Mouse (Mus musculus): ENCODE results near the gene Ralgapa1. TPM values are rescaled to one million over a fixed set of nuclear protein-coding genes. Genes with fewer than 3 reads are reported as not detected.
"Not testable (repeated sequence)": the region's sequence is repeated elsewhere in the genome, so short reads cannot be mapped to it uniquely, and the experiment has no call there.

The Ralgapa1 gene
- polyA plus RNA-seq, 1 experiment from 2014 or later = 21.1 TPM

DNA sequence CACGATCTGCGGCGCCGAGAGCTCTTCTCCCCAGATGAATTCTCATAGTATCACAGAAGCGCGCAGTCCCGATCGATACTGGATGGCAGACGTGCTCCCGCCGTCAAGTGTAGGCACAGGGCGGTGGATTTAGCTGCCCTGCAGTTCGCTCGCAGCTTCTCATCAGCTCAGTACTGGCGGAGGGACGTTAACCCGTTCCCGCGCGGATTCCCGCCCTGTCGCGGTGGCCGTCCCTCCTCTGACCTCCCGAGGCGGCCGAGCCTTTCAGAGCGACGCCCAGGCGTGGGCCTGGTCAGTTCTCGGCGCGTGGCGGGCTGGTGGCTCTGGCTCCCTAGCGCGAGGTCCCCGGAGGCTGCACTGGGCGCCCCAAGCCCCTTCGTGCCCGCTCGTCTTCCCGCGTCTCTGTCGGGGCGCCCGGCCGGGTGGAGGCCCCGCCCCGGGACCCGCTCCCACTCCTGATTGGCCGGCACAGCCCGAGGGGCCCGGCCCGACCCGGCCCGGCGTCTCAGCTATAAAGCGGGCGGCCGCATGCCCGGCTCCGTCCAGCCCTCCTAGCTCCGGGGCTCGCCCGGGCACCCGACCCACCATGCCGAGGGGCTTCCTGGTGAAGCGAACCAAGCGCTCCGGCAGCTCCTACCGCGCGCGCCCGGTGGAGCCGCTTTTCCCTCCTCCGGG is 221.9 kb downstream of the Ralgapa1 start, which contains the start of gene Insm2:
Gene Insm2, plus strand, starts transcription at position 541 of the 675 bp plus-strand sequence.
- H3K27ac ChIP-seq (ENCODE audit: low read depth, low read length) = no peak within 1 kb of the TSS
- peak within 1 kb of the TSS; percentile 50 for H3K4me3 ChIP-seq (ENCODE audit: low read length)
- H3K4me2 ChIP-seq (ENCODE audit: low read length) = peak within 1 kb of the TSS; percentile 71
- H3K4me1 ChIP-seq (ENCODE audit: control insufficient read depth, insufficient read depth, low read depth, low read length) = peaks cover 23% of the 10 kb centered on the region
- ATAC-seq = peak; percentile 67
- peaks cover 41% of the 10 kb centered on the region for H3K27me3 ChIP-seq (replicated peaks; ENCODE audit: control insufficient read depth, insufficient read depth, low read length)
- H3K36me3 ChIP-seq (ENCODE audit: control insufficient read depth, insufficient read depth, low read length) = no peaks in the 10 kb centered on the region
- no peaks in the 10 kb centered on the region for H3K9me3 ChIP-seq (ENCODE audit: control insufficient read depth, low read length)
- peak within 1 kb of the TSS; percentile 53 for H3K9ac ChIP-seq (ENCODE audit: low read depth, low read length)
- under 1% methylated on average over 58 of the region's 77 CpGs for WGBS

DNA sequence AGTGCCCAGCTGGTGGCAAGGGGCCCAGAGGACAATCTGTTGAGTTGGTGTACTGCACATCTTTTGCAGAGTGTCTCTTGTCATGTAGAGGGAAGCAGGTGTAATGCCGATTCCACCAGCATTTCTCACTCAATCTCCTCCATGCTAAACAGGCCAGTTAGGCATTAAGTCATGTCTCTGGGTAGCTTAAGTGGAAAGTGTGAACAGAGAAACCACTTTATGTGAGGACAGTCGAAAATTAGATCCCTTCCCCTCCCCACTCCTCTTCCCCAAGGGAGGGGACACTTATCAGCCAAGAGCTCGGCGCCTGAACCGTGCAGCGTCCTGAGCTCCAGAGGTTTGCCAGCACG is 222.5 kb downstream of the Ralgapa1 start:
- Histone ChIP-seq H3K27ac (ENCODE audit: low read depth, low read length) (no peak overlapping the region), H3K9me3 (ENCODE audit: control insufficient read depth, low read length) (no peaks in the 10 kb centered on the region), H3K4me3 (ENCODE audit: low read length) (peak overlapping the region; percentile 50), H3K36me3 (ENCODE audit: control insufficient read depth, insufficient read depth, low read length) (no peaks in the 10 kb centered on the region), H3K27me3 (replicated peaks; ENCODE audit: control insufficient read depth, insufficient read depth, low read length) (peaks cover 41% of the 10 kb centered on the region), H3K4me2 (ENCODE audit: low read length) (peak overlapping the region; percentile 71), H3K4me1 (ENCODE audit: control insufficient read depth, insufficient read depth, low read depth, low read length) (peaks cover 23% of the 10 kb centered on the region), H3K9ac (ENCODE audit: low read depth, low read length) (peak overlapping the region; percentile 53)
- ATAC-seq = peak; percentile 9; the same call in 1 of the 2 replicates
- 2% methylated on average over 7 of the region's 7 CpGs for WGBS

DNA sequence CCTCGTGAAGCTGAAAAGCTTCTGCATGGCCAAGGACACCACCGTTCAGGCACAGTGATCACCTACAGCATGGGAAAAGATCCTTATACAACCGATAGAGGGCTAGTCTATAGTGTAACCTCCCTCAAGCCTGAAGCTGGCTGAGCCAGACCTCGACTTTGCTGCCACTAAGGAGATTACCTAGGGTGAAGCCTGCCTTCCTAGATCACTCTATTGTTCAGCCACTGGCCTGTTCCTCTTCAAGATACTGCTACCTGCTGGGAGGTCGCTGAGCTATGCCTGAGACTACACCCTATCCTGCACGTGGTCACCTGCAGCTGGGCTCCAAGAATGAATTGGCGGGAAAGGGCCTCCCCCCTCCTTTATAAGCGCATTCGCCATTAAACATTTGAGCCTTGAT is 234.0 kb downstream of the Ralgapa1 start:
- ATAC-seq = not testable (repeated sequence)

DNA sequence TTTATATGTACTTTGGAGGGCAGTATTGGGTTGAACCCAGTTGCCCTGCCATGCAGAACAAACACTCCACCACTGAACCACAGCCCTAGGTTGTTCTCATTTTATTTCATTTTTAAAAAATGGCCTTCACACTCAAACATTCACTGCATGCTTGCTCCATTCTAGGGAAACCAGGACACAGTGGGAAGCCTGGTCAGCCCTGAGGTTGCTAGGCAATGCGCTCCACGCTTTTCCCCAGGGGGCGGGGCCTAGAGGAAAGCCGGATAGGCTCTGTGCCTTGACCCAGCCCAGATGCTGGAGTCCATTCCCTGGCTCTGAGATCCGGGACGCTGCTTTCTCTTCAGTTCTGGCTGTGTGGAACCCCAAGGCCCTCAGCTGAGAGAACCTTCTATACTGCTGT is 247.2 kb downstream of the Ralgapa1 start:
- WGBS = 3% methylated on average over 6 of the region's 6 CpGs
- Histone ChIP-seq H3K9me3 (ENCODE audit: control insufficient read depth, low read length) (no peaks in the 10 kb centered on the region), H3K27me3 (replicated peaks; ENCODE audit: control insufficient read depth, insufficient read depth, low read length) (no peaks in the 10 kb centered on the region), H3K27ac (ENCODE audit: low read depth, low read length) (no peak overlapping the region), H3K36me3 (ENCODE audit: control insufficient read depth, insufficient read depth, low read length) (no peaks in the 10 kb centered on the region), H3K9ac (ENCODE audit: low read depth, low read length) (no peak overlapping the region), H3K4me2 (ENCODE audit: low read length) (no peak overlapping the region), H3K4me1 (ENCODE audit: control insufficient read depth, insufficient read depth, low read depth, low read length) (no peaks in the 10 kb centered on the region), H3K4me3 (ENCODE audit: low read length) (no peak overlapping the region)
- ATAC-seq = no peak

More for the DNA sequence above, 234.0 kb downstream of the Ralgapa1 start:
- H3K9me3 ChIP-seq (ENCODE audit: control insufficient read depth, low read length); H3K4me2 ChIP-seq (ENCODE audit: low read length); H3K27ac ChIP-seq (ENCODE audit: low read depth, low read length); H3K36me3 ChIP-seq (ENCODE audit: control insufficient read depth, insufficient read depth, low read length); H3K9ac ChIP-seq (ENCODE audit: low read depth, low read length); H3K4me3 ChIP-seq (ENCODE audit: low read length); H3K4me1 ChIP-seq (ENCODE audit: control insufficient read depth, insufficient read depth, low read depth, low read length); H3K27me3 ChIP-seq (replicated peaks; ENCODE audit: control insufficient read depth, insufficient read depth, low read length): not testable (repeated sequence)
- 54% methylated on average over 9 of the region's 9 CpGs for WGBS

DNA sequence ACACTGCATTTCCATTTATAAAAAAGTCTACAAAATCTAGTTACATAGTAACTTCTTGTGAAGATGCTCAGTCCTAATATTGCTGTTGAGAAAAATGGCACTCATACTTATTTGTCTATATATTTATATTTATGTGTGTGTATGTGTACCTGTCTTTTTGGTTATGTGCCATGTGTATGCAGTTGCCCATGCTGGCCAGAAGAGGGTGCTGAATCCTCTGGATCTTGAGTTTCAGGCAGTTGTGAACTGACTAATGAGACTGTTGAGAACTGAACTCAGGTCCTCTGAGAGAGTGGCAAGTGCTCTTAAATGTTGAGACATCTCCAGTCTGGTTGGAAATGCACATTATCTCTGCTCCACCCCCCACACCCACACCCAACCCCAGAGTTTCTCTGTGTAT is 247.9 kb downstream of the Ralgapa1 start:
- Histone ChIP-seq H3K9me3 (ENCODE audit: control insufficient read depth, low read length) (no peaks in the 10 kb centered on the region), H3K36me3 (ENCODE audit: control insufficient read depth, insufficient read depth, low read length) (no peaks in the 10 kb centered on the region), H3K27me3 (replicated peaks; ENCODE audit: control insufficient read depth, insufficient read depth, low read length) (no peaks in the 10 kb centered on the region), H3K9ac (ENCODE audit: low read depth, low read length) (no peak overlapping the region), H3K4me1 (ENCODE audit: control insufficient read depth, insufficient read depth, low read depth, low read length) (no peaks in the 10 kb centered on the region), H3K4me2 (ENCODE audit: low read length) (no peak overlapping the region), H3K27ac (ENCODE audit: low read depth, low read length) (no peak overlapping the region), H3K4me3 (ENCODE audit: low read length) (no peak overlapping the region)
- no peak for ATAC-seq

DNA sequence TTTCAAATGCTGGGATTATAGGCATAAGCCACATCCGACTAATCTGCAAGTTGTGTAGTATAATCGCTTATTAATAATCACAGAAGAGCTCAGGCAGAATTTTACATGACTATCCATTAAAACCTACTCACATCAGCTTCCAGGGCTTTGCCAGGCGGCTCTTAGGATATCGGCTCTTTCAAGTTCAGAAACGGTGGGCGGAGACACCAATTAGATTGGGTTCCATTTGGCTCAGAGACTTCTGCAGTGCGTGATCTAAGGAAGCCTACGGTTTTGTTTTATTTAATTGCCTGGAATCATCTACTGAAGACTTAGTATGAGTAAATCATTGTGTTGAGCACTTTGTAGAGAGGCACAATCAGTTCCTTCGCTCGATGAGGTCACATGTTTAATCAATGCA is 249.3 kb downstream of the Ralgapa1 start:
- H3K9ac ChIP-seq (ENCODE audit: low read depth, low read length) = no peak overlapping the region
- no peak overlapping the region for H3K4me2 ChIP-seq (ENCODE audit: low read length)
- no peaks in the 10 kb centered on the region for H3K4me1 ChIP-seq (ENCODE audit: control insufficient read depth, insufficient read depth, low read depth, low read length)
- H3K9me3 ChIP-seq (ENCODE audit: control insufficient read depth, low read length) = no peaks in the 10 kb centered on the region
- no peak overlapping the region for H3K27ac ChIP-seq (ENCODE audit: low read depth, low read length)
- H3K36me3 ChIP-seq (ENCODE audit: control insufficient read depth, insufficient read depth, low read length) = no peaks in the 10 kb centered on the region
- no peak overlapping the region for H3K4me3 ChIP-seq (ENCODE audit: low read length)
- H3K27me3 ChIP-seq (replicated peaks; ENCODE audit: control insufficient read depth, insufficient read depth, low read length) = no peaks in the 10 kb centered on the region
- ATAC-seq = no peak
- WGBS = 89% methylated on average over 10 of the region's 10 CpGs

DNA sequence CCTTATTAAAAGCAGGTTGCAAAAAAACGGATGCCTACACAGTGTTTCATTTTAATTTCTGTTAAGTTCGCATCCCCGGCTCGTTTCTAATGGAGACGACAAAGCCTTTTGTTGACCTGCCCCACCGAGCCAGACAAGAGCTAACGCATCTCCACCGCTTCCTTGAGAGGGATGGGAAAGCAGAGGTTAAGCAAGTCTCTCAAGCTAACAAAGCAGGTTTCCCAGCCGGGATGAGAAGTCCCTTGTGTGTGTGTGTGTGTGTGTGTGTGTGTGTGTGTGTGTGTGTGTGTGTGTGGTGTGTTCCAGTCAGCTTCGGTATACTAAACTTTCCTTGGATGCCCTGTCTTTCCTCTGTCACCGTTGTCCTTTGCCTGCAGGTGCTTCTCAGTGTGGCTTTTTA is 249.8 kb downstream of the Ralgapa1 start:
- no peak for ATAC-seq
- no peak overlapping the region for H3K27ac ChIP-seq (ENCODE audit: low read depth, low read length)
- H3K9ac ChIP-seq (ENCODE audit: low read depth, low read length) = no peak overlapping the region
- H3K27me3 ChIP-seq (replicated peaks; ENCODE audit: control insufficient read depth, insufficient read depth, low read length) = no peaks in the 10 kb centered on the region
- H3K36me3 ChIP-seq (ENCODE audit: control insufficient read depth, insufficient read depth, low read length) = no peaks in the 10 kb centered on the region
- no peak overlapping the region for H3K4me2 ChIP-seq (ENCODE audit: low read length)
- no peak overlapping the region for H3K4me3 ChIP-seq (ENCODE audit: low read length)
- H3K9me3 ChIP-seq (ENCODE audit: control insufficient read depth, low read length) = no peaks in the 10 kb centered on the region
- 66% methylated on average over 11 of the region's 11 CpGs for WGBS
- H3K4me1 ChIP-seq (ENCODE audit: control insufficient read depth, insufficient read depth, low read depth, low read length) = no peaks in the 10 kb centered on the region

DNA sequence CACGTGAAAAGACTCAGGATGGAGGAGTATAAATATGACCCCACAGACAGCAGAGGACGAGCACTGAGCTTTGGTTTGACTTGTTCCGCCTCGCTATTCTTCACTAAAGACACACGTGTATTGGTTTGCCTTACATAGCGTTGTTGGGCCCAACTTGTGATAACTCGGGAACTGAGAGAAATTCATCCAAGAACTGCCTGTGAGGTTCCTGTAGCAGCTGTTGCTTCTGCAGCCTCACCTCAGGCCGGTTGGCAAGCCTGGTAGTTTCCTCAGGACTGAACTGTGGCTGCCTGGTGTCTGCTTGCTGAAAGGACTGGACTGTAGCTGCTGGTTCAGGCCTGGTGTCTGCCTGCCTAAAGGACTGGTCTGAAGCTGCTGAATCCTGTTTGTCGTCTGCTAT is 250.3 kb downstream of the Ralgapa1 start:
- ATAC-seq = no peak
- Histone ChIP-seq H3K9me3 (ENCODE audit: control insufficient read depth, low read length) (no peaks in the 10 kb centered on the region), H3K4me3 (ENCODE audit: low read length) (no peak overlapping the region), H3K9ac (ENCODE audit: low read depth, low read length) (no peak overlapping the region), H3K27me3 (replicated peaks; ENCODE audit: control insufficient read depth, insufficient read depth, low read length) (no peaks in the 10 kb centered on the region), H3K27ac (ENCODE audit: low read depth, low read length) (no peak overlapping the region), H3K4me1 (ENCODE audit: control insufficient read depth, insufficient read depth, low read depth, low read length) (no peaks in the 10 kb centered on the region), H3K36me3 (ENCODE audit: control insufficient read depth, insufficient read depth, low read length) (no peaks in the 10 kb centered on the region), H3K4me2 (ENCODE audit: low read length) (no peak overlapping the region)
- 92% methylated on average over 9 of the region's 9 CpGs for WGBS

DNA sequence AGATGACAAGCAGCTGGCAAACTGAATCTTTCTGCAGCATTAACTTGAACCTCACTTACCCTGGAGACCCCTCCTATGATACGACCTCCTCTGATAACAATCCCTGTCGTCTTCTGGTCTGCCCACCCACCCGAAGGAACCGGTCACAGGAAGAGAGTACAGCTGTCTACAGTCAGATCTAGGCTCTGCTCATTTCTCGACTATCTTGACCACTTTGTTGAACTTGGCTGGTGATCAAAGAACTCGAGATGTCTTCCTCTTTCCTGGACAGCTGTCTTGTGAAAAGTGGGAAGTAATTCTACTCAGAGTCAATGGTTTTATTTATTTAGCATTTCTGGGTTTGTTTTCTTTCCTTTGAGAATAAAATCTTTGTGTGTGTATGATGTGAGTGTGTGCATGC is 251.3 kb downstream of the Ralgapa1 start:
- H3K9me3 ChIP-seq (ENCODE audit: control insufficient read depth, low read length) = no peaks in the 10 kb centered on the region
- WGBS = 72% methylated on average over 6 of the region's 6 CpGs
- H3K4me3 ChIP-seq (ENCODE audit: low read length) = no peak overlapping the region
- no peak overlapping the region for H3K4me2 ChIP-seq (ENCODE audit: low read length)
- ATAC-seq = no peak
- no peak overlapping the region for H3K27ac ChIP-seq (ENCODE audit: low read depth, low read length)
- no peaks in the 10 kb centered on the region for H3K36me3 ChIP-seq (ENCODE audit: control insufficient read depth, insufficient read depth, low read length)
- no peak overlapping the region for H3K9ac ChIP-seq (ENCODE audit: low read depth, low read length)
- H3K4me1 ChIP-seq (ENCODE audit: control insufficient read depth, insufficient read depth, low read depth, low read length) = no peaks in the 10 kb centered on the region
- no peaks in the 10 kb centered on the region for H3K27me3 ChIP-seq (replicated peaks; ENCODE audit: control insufficient read depth, insufficient read depth, low read length)

DNA sequence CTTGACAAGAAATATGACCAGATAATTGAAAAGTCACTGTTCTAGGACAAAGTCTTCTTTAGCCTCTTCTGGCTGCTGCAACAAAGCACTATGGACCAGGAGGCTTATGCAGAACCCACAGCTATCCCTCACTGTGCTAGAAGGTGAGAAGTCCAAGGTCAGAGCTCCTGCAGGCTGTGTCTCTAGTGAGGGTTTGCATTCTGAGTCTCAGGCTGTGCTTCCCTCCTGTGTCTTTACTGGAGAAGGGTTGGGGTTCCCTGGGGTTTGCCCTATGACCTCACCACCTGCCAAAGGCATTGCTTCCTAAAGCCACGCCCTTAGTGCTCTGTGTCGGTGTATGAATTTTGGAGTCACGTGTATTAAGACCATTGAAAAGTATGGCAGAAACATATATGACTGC is 252.5 kb downstream of the Ralgapa1 start:
- H3K27me3 ChIP-seq (replicated peaks; ENCODE audit: control insufficient read depth, insufficient read depth, low read length) = no peaks in the 10 kb centered on the region
- no peak overlapping the region for H3K27ac ChIP-seq (ENCODE audit: low read depth, low read length)
- ATAC-seq = no peak
- H3K4me2 ChIP-seq (ENCODE audit: low read length) = no peak overlapping the region
- no peaks in the 10 kb centered on the region for H3K9me3 ChIP-seq (ENCODE audit: control insufficient read depth, low read length)
- no peak overlapping the region for H3K9ac ChIP-seq (ENCODE audit: low read depth, low read length)
- no peaks in the 10 kb centered on the region for H3K4me1 ChIP-seq (ENCODE audit: control insufficient read depth, insufficient read depth, low read depth, low read length)
- 74% methylated on average over 3 of the region's 3 CpGs for WGBS
- no peak overlapping the region for H3K4me3 ChIP-seq (ENCODE audit: low read length)
- H3K36me3 ChIP-seq (ENCODE audit: control insufficient read depth, insufficient read depth, low read length) = no peaks in the 10 kb centered on the region

Data from hindbrain, embryonic 16.5 days (tissue).